Mouse (Mus musculus) megakaryocyte, embryonic 14.5 days (primary cell): ENCODE data around the gene Asb3.

ENCODE experiments used
- FLI1 ChIP-seq: IDR thresholded peaks from 2 replicates; pipeline ENCODE4 v1.6.1; 2012; ENCODE audit warnings: low read length, inconsistent platforms, mixed read lengths
- GATA1 ChIP-seq: IDR thresholded peaks from 3 replicates; pipeline ENCODE4 v1.6.1; 2012; ENCODE audit warnings: mixed read lengths, low read length, inconsistent platforms, borderline replicate concordance

- TF ChIP-seq FLI1 (no peak), GATA1 (no peak)
These were observed 217.0 kb downstream of the Asb3 start for GRCm38 (mm10) chr11:31102188-31102587.
